Mouse (Mus musculus): ENCODE results near the gene Rnf17. TPM values are rescaled to one million over a fixed set of nuclear protein-coding genes. Genes with fewer than 3 reads are reported as not detected.

Gene Rnf17
- total RNA-seq, 4 experiments from 2014 or later: 0.68 to 2.0 (median 0.84) TPM

GRCm38 (mm10) chr14:56506743-56507142 lies 104.4 kb downstream of the Rnf17 start:
- no peak for DNase-seq (ENCODE audit: low spot score in 2 of 2)

- no peak for DNase-seq (ENCODE audit: low spot score in 2 of 2)
Observed at GRCm38 (mm10) chr14:56512084-56512483, 109.7 kb downstream of the Rnf17 start.

- DNase-seq (ENCODE audit: low spot score in 2 of 2): no peak
Observed at GRCm38 (mm10) chr14:56514775-56515174, 112.4 kb downstream of the Rnf17 start.

GRCm38 (mm10) chr14:56530788-56531187 lies 128.4 kb downstream of the Rnf17 start:
- DNase-seq (ENCODE audit: low spot score in 2 of 2): no peak

- DNase-seq (ENCODE audit: low spot score in 2 of 2): no peak
Observed at GRCm38 (mm10) chr14:56544946-56545345, 142.6 kb downstream of the Rnf17 start.

- no peak for DNase-seq (ENCODE audit: low spot score in 2 of 2)
Observed at GRCm38 (mm10) chr14:56545491-56545890, 143.1 kb downstream of the Rnf17 start.

GRCm38 (mm10) chr14:56550960-56551359 lies 148.6 kb downstream of the Rnf17 start:
- DNase-seq (ENCODE audit: low spot score in 2 of 2): no peak

- no peak for DNase-seq (ENCODE audit: low spot score in 2 of 2)
Observed at GRCm38 (mm10) chr14:56552924-56553323, 150.5 kb downstream of the Rnf17 start.

GRCm38 (mm10) chr14:56553331-56553730 lies 150.9 kb downstream of the Rnf17 start:
- DNase-seq (ENCODE audit: low spot score in 2 of 2): no peak

- no peak for DNase-seq (ENCODE audit: low spot score in 2 of 2)
Observed at GRCm38 (mm10) chr14:56554716-56555115, 152.3 kb downstream of the Rnf17 start.

- DNase-seq (ENCODE audit: low spot score in 2 of 2): no peak
Observed at GRCm38 (mm10) chr14:56559134-56559533, 156.8 kb downstream of the Rnf17 start.

GRCm38 (mm10) chr14:56567476-56567875 lies 165.1 kb downstream of the Rnf17 start:
- DNase-seq (ENCODE audit: low spot score in 2 of 2): no peak

GRCm38 (mm10) chr14:56569041-56569440 lies 166.7 kb downstream of the Rnf17 start:
- DNase-seq (ENCODE audit: low spot score in 2 of 2): no peak

- DNase-seq (ENCODE audit: low spot score in 2 of 2): peak; percentile 94 to 95
Observed at GRCm38 (mm10) chr14:56571310-56572093, 169.1 kb downstream of the Rnf17 start.

GRCm38 (mm10) chr14:56572546-56572945 lies 170.2 kb downstream of the Rnf17 start:
- no peak for DNase-seq (ENCODE audit: low spot score in 2 of 2)

Other genes starting within 250 kb of the Rnf17 start
- gene Gzmg, start 243.0 kb upstream of the Rnf17 start, total RNA-seq (2022): not detected
- not detected for gene Gzmn, start 228.0 kb upstream of the Rnf17 start, total RNA-seq (2022)
- not detected for gene Gzmf, start 191.2 kb upstream of the Rnf17 start, total RNA-seq (2022)
- gene Gzmc, start 167.9 kb upstream of the Rnf17 start, total RNA-seq (2022): not detected
- not detected for gene Gzmb, start 140.3 kb upstream of the Rnf17 start, total RNA-seq (2022)
- not detected for gene Atp12a, start 37.5 kb upstream of the Rnf17 start, total RNA-seq (2022)
- 1 to 10 TPM; 1.8 to 5.4 (median 3.3) TPM for gene Cenpj, start 172.8 kb downstream of the Rnf17 start, total RNA-seq (2022)
- gene Parp4, start 173.0 kb downstream of the Rnf17 start, total RNA-seq (2022): 10 to 100 TPM in 1 of 4 experiments, 1 to 10 TPM in 3; 5.7 to 10.6 (median 7.4) TPM